Mouse (Mus musculus) spleen, adult 2 months (tissue): Measurements from ENCODE around the gene Grik5. TPM values are rescaled to one million over a fixed set of nuclear protein-coding genes. Genes with fewer than 3 reads are reported as not detected.
"Not testable (repeated sequence)": the region's sequence is repeated elsewhere in the genome, so short reads cannot be mapped to it uniquely, and the experiment has no call there.

Experiments
- DNase-seq, 2 experiments: peaks; one replicate each; pipeline versions ENCODE4 v3.0.0 to v3.0.0-alpha.2; 2012 to 2021; ENCODE audit warnings: low spot score in 2 of 2, low read depth in 1 of 2
- H3K27ac ChIP-seq: fragments of 200-500 bp; 2 replicates; pipeline ENCODE4 v1.5.1; 2012; ENCODE audit warnings: low read length, inconsistent platforms; ENCODE audit not compliant: insufficient read depth
- H3K27me3 ChIP-seq: fragments of 200-500 bp; 2 replicates; pipeline ENCODE4 v1.6.1; 2012; ENCODE audit warnings: mild to moderate bottlenecking, moderate library complexity, low read length, inconsistent platforms; ENCODE audit not compliant: control insufficient read depth, insufficient read depth
- H3K36me3 ChIP-seq: fragments of 200-500 bp; 2 replicates; pipeline ENCODE4 v1.6.1; 2012; ENCODE audit warnings: mild to moderate bottlenecking, low read length, inconsistent platforms; ENCODE audit not compliant: control insufficient read depth, insufficient read depth
- H3K4me1 ChIP-seq: fragments of 200-500 bp; 2 replicates; pipeline ENCODE4 v1.6.1; 2011; ENCODE audit warnings: inconsistent platforms; ENCODE audit not compliant: control insufficient read depth, insufficient read depth, insufficient read length
- H3K4me3 ChIP-seq: fragments of 200-500 bp; 2 replicates; pipeline ENCODE4 v1.5.1; 2011; ENCODE audit warnings: mild to moderate bottlenecking, inconsistent platforms; ENCODE audit not compliant: insufficient read depth, insufficient read length; ENCODE audit errors: extremely low read depth
- CTCF ChIP-seq: fragments of 200-500 bp; IDR thresholded peaks from 2 replicates; pipeline ENCODE4 v1.5.1; 2011; ENCODE audit warnings: mild to moderate bottlenecking, inconsistent platforms; ENCODE audit not compliant: insufficient read depth, insufficient read length, insufficient replicate concordance; ENCODE audit errors: extremely low read depth
- POLR2A ChIP-seq: fragments of 200-500 bp; IDR thresholded peaks from 2 replicates; pipeline ENCODE4 v1.6.1; 2011; ENCODE audit warnings: low read depth, low read length, inconsistent platforms
- WGBS: fragments of 180-500 bp; shearing (Covaris S2); methylation state at CpG from one replicate; pipeline ENCODE4 v1.1.7; 2018; 5-methylcytosine and 5-hydroxymethylcytosine counted together
- polyA plus RNA-seq: library from polyadenylated mRNA; depleted of rRNA; stranded (reverse); fragments of >200 nt; gene quantifications from 2 replicates; pipeline ENCODE4 v1.2.3, GENCODE M21; 2012

The Grik5 gene
- polyA plus RNA-seq, 1 experiment: 10.2 TPM

DNA sequence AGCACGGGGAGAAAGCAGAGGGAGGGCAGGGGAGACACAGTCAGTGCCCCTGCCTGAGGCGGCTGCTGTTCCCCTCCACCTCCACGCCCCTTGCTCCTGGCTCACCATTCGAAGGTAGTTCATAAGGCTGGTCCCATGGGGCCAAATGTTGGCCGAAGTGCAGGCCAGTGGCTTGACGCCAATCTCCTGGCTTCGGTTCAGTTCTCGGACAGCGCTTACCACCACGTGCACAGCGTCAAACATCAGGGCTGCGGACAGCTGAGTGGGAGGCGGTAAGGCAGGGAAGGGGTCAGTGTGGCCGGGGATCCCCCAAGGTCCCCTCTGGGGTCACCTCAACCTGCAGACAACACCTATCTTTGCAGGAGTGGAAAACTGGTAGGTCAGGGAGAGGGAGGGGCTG is 13.3 kb downstream of the Grik5 start:
- Histone ChIP-seq H3K36me3 (no peaks in the 10 kb centered on the region), H3K4me1 (no peaks in the 10 kb centered on the region), H3K27me3 (no peaks in the 10 kb centered on the region), H3K4me3 (no peak overlapping the region), H3K27ac (no peak overlapping the region)
- no peak for TF ChIP-seq CTCF
- TF ChIP-seq POLR2A: no peak
- WGBS: 93% methylated on average over 14 of the region's 14 CpGs
- no peak for DNase-seq

GRCm38 (mm10) chr7:25058394-25058793 is 13.8 kb downstream of the Grik5 start:
- WGBS: 89% methylated on average over 8 of the region's 8 CpGs
- H3K27me3 ChIP-seq: no peaks in the 10 kb centered on the region
- H3K36me3 ChIP-seq: no peaks in the 10 kb centered on the region
- H3K4me3 ChIP-seq: no peak overlapping the region
- H3K4me1 ChIP-seq: no peaks in the 10 kb centered on the region
- no peak overlapping the region for H3K27ac ChIP-seq
- DNase-seq: no peak
- TF ChIP-seq CTCF (no peak), POLR2A (no peak)

GRCm38 (mm10) chr7:25057888-25058287 is 14.3 kb downstream of the Grik5 start:
- no peaks in the 10 kb centered on the region for H3K27me3 ChIP-seq
- no peak overlapping the region for H3K27ac ChIP-seq
- DNase-seq: no peak
- 91% methylated on average over 5 of the region's 5 CpGs for WGBS
- H3K4me3 ChIP-seq: no peak overlapping the region
- no peaks in the 10 kb centered on the region for H3K36me3 ChIP-seq
- no peaks in the 10 kb centered on the region for H3K4me1 ChIP-seq
- TF ChIP-seq POLR2A (no peak), CTCF (no peak)

DNA sequence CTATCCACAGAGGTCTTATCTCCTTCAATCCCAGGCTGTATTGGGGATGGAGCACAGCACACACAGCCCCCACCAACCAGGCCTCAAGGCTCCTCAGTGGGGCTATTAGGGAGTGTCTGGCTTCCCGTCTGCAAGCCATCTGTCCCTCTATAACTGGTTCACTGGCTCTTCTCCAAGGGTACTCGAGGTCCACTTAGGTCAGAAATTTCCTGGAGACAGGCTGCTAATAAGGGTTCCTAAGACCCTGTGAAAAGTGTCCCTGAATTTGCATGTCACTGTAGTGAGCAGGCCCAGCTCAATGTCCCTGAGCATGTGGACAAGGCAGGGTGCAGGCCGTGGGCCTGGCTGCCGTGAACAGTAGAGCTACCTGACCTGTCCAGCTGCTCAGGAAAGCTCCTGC is 15.2 kb downstream of the Grik5 start:
- no peaks in the 10 kb centered on the region for H3K27me3 ChIP-seq
- no peak overlapping the region for H3K4me3 ChIP-seq
- H3K4me1 ChIP-seq: no peaks in the 10 kb centered on the region
- H3K36me3 ChIP-seq: no peaks in the 10 kb centered on the region
- TF ChIP-seq POLR2A (no peak), CTCF (no peak)
- 88% methylated on average over 4 of the region's 4 CpGs for WGBS
- H3K27ac ChIP-seq: no peak overlapping the region
- no peak for DNase-seq

DNA sequence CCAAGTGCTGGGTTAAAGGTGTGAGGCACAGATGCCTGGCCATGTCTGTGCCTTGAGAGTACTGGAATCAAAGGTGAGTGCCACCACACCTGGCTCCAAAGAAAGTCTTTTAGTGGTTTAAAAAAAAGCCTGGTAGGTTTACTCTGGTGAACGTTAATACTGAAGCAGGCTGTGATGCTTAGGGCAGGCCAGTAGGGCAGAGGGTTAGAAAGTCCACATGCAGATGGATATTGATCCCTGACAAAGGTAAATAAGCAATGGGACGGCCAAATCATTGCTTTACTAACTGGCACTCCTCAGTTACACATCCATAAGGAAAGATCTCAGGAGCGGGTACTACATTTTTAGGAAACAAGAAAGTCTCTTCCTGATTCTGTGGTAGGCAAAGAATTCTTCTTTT is 19.6 kb downstream of the Grik5 start:
- WGBS: 89% methylated on average over 3 of the region's 3 CpGs
- no peak for TF ChIP-seq POLR2A
- TF ChIP-seq CTCF: no peak
- Histone ChIP-seq H3K27me3 (no peaks in the 10 kb centered on the region), H3K27ac (no peak overlapping the region), H3K4me1 (no peaks in the 10 kb centered on the region), H3K4me3 (no peak overlapping the region), H3K36me3 (no peaks in the 10 kb centered on the region)
- DNase-seq: no peak

GRCm38 (mm10) chr7:25049295-25049930 is 22.7 kb downstream of the Grik5 start:
- no peak for DNase-seq
- H3K4me1 ChIP-seq: no peaks in the 10 kb centered on the region
- WGBS: 87% methylated on average over 16 of the region's 16 CpGs
- H3K27ac ChIP-seq: no peak overlapping the region
- no peak for TF ChIP-seq CTCF
- no peak for TF ChIP-seq POLR2A
- no peak overlapping the region for H3K4me3 ChIP-seq
- H3K36me3 ChIP-seq: no peaks in the 10 kb centered on the region
- H3K27me3 ChIP-seq: no peaks in the 10 kb centered on the region

DNA sequence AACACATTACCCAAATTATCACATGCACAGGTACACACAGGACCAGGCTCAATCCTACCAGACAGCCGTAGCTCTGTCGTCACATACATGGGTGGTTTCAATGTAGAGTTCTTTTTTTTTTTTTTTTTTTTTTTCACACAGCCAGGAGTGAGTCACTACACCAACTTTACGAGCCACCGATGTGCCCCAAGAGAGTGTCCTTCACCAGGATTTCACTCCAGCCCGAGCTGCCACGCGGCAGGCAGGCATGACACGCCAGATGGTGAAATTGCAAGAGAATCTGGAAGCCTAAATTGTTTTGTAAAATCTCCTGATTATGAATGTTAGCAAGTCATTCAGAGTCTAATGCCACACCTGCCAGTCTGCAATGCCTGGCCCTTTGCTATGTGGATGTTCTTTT is 24.8 kb downstream of the Grik5 start:
- no peak for DNase-seq
- no peak for TF ChIP-seq POLR2A
- no peak for TF ChIP-seq CTCF
- no peaks in the 10 kb centered on the region for H3K27me3 ChIP-seq
- H3K36me3 ChIP-seq: no peaks in the 10 kb centered on the region
- H3K4me1 ChIP-seq: no peaks in the 10 kb centered on the region
- H3K27ac ChIP-seq: no peak overlapping the region
- WGBS: 91% methylated on average over 8 of the region's 8 CpGs
- H3K4me3 ChIP-seq: no peak overlapping the region

DNA sequence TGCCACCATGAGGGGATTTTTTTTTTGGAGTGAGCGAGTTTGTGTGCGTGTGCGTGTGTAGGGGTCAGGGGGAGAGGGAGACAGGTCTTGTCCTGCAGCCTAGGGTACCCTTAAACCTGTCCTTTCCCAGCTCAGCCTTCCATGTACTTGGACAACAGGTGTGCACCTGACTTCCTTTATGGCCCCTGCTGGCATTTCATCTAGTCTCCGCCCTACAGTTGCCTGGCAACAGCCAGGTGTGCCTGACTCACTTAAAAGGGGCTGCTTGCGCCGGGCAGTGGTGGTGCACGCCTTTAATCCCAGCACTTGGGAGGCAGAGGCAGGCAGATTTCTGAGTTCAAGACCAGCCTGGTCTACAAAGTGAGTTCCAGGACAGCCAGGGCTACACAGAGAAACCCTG is 27.5 kb downstream of the Grik5 start:
- not testable (repeated sequence) for H3K36me3 ChIP-seq, H3K27me3 ChIP-seq, H3K4me1 ChIP-seq, H3K27ac ChIP-seq, DNase-seq, H3K4me3 ChIP-seq
- WGBS: 89% methylated on average over 7 of the region's 7 CpGs
